ENCODE assay signal across 8 mouse cellular contexts in genomic region chr1:135793370-135794215, GRCm38 (mm10). TPM values are rescaled to one million over a fixed set of nuclear protein-coding genes. Genes with fewer than 3 reads are reported as not detected.
DNase-seq lines count a peak whose midpoint lies in the region; ATAC-seq and TF ChIP-seq lines count a peak whose summit lies in the region.

No protein-coding gene starts in this region.

- DNase-seq in T-cell, adult 2 months (ENCODE audit: low spot score) = peak; percentile 32
- DNase-seq in frontal cortex, postnatal 25 days (ENCODE audit: low spot score in 2 of 2) = peak; percentile 25 to 48
- DNase-seq in kidney, postnatal 4 days = peak; percentile 75 to 85
- DNase-seq in lung, postnatal 14 days = peak; percentile 46
- DNase-seq in right cerebral cortex, adult 18-20 months = peak; percentile 85
- no peak for DNase-seq in cerebellum, postnatal 14 days

- H3K36me3 ChIP-seq in C2C12 (ENCODE audit: control insufficient read depth, insufficient read depth) = no peaks in the 10 kb centered on the region

- no peaks in the 10 kb centered on the region for H3K79me3 ChIP-seq in C2C12 (ENCODE audit: low read depth)

- peak overlapping the region; percentile 1 for H3ac ChIP-seq in C2C12 (ENCODE audit: control insufficient read depth, insufficient read length, low read depth)

- no peak for TF ChIP-seq CTCF in C2C12 (IDR thresholded peaks at IDR 0.05; ENCODE audit: control insufficient read depth, insufficient read depth, insufficient read length)

- no peaks in the 10 kb centered on the region for H3K79me2 ChIP-seq in C2C12 (ENCODE audit: control insufficient read depth, insufficient read depth)

- H3K27me3 ChIP-seq in C2C12 (ENCODE audit: control insufficient read depth, insufficient read depth, insufficient read length) = no peaks in the 10 kb centered on the region

- no peak for ATAC-seq in erythroblast, adult 5-6 weeks (replicated peaks; ENCODE audit: low FRiP score, poor library complexity, severe bottlenecking)

- H3K4me3 ChIP-seq in C2C12 (ENCODE audit: insufficient read depth, poor library complexity, severe bottlenecking) = no peak overlapping the region

TF ChIP-seq in C2C12, 6 proteins besides CTCF, POLR2A, EP300 and RAD21:
- TF ChIP-seq CEBPB (IDR thresholded peaks at IDR 0.05; ENCODE audit: low read depth) (no peak), USF1 (IDR thresholded peaks at IDR 0.05; ENCODE audit: low read depth) (no peak), MAX (IDR thresholded peaks at IDR 0.05) (no peak), MYOD1 (IDR thresholded peaks at IDR 0.05; ENCODE audit: control insufficient read depth, insufficient read length, low read depth) (no peak), FOSL1 (IDR thresholded peaks at IDR 0.05; ENCODE audit: insufficient read depth, low read length, poor library complexity, severe bottlenecking) (no peak), MYOG (IDR thresholded peaks at IDR 0.05; ENCODE audit: control insufficient read depth, extremely low read depth, insufficient read length) (no peak)

RNA-seq across cellular contexts. Expression of gene Tnni1, which starts 14.4 kb away (rescaled TPM):
- 44.6 TPM for polyA plus RNA-seq in C2C12 (2012; fragmentation: generic; extraction: Trizol)
- total RNA-seq in erythroblast, adult 5-6 weeks (2015; ENCODE audit: low replicate concordance) = not detected in 2 replicates
- not detected in 2 replicates for total RNA-seq in erythroblast, adult 5-6 weeks (2017; ENCODE audit: low replicate concordance)

RNA-seq across cellular contexts. Expression of gene Lad1, which starts 24.8 kb away (rescaled TPM):
- 0.48 TPM for polyA plus RNA-seq in C2C12 (2012; fragmentation: generic; extraction: Trizol)
- total RNA-seq in erythroblast, adult 5-6 weeks (2015; ENCODE audit: low replicate concordance) = not detected in 2 replicates
- not detected in 2 replicates for total RNA-seq in erythroblast, adult 5-6 weeks (2017; ENCODE audit: low replicate concordance)

RNA-seq across cellular contexts. Expression of gene Phlda3, which starts 27.7 kb away (rescaled TPM):
- 318 TPM for polyA plus RNA-seq in C2C12 (2012; fragmentation: generic; extraction: Trizol)
- not detected in 2 replicates for total RNA-seq in erythroblast, adult 5-6 weeks (2015; ENCODE audit: low replicate concordance)
- not detected in 2 replicates for total RNA-seq in erythroblast, adult 5-6 weeks (2017; ENCODE audit: low replicate concordance)

RNA-seq across cellular contexts. Expression of gene Tnnt2, which starts 42.6 kb away (rescaled TPM):
- polyA plus RNA-seq in C2C12 (2012; fragmentation: generic; extraction: Trizol) = 167 TPM
- not detected in 2 replicates for total RNA-seq in erythroblast, adult 5-6 weeks (2015; ENCODE audit: low replicate concordance)
- total RNA-seq in erythroblast, adult 5-6 weeks (2017; ENCODE audit: low replicate concordance) = not detected in 2 replicates

Comparison
In these comparisons a context has a peak if more than half of its experiments do, and no peak if none do; other contexts are left out.
1. DNase-seq: peak in T-cell, adult 2 months (single experiment), frontal cortex, postnatal 25 days (2 of 2), kidney, postnatal 4 days (2 of 2), lung, postnatal 14 days (single experiment) and right cerebral cortex, adult 18-20 months (single experiment); none in cerebellum, postnatal 14 days (0 of 2).